Mouse (Mus musculus) gastrocnemius, adult 18-20 months (tissue): Measurements from ENCODE around the gene Unc5a. TPM values are rescaled to one million over a fixed set of nuclear protein-coding genes. Genes with fewer than 3 reads are reported as not detected.

Source experiments
- DNase-seq: peaks from one replicate; pipeline ENCODE4 v3.0.0; 2021; ENCODE audit warnings: low spot score
- total RNA-seq, 2 experiments: library from RNA; stranded (reverse); gene quantifications; 2 replicates each; pipeline ENCODE4 v1.2.3; 2021

Gene Unc5a
- total RNA-seq, 2 experiments from 2014 or later, result 7.6 to 7.8 TPM

- DNase-seq, result no peak
Measured at GRCm38 (mm10) chr13:54954745-54955144, 5.5 kb downstream of the Unc5a start.

GRCm38 (mm10) chr13:54955695-54956471 is 6.7 kb downstream of the Unc5a start:
- peak; percentile 18 for DNase-seq

GRCm38 (mm10) chr13:54957281-54957680 is 8.1 kb downstream of the Unc5a start:
- no peak for DNase-seq

GRCm38 (mm10) chr13:54959059-54959701 is 10.0 kb downstream of the Unc5a start:
- no peak for DNase-seq

- no peak for DNase-seq
Measured at GRCm38 (mm10) chr13:54959842-54960241, 10.6 kb downstream of the Unc5a start.

GRCm38 (mm10) chr13:54960491-54960890 is 11.3 kb downstream of the Unc5a start:
- no peak for DNase-seq

GRCm38 (mm10) chr13:54965256-54965655 is 16.0 kb downstream of the Unc5a start:
- DNase-seq, result no peak

- no peak for DNase-seq
Measured at GRCm38 (mm10) chr13:54967501-54967900, 18.3 kb downstream of the Unc5a start.

GRCm38 (mm10) chr13:54968636-54969035 is 19.4 kb downstream of the Unc5a start:
- DNase-seq, result no peak

GRCm38 (mm10) chr13:54969513-54969912 is 20.3 kb downstream of the Unc5a start:
- DNase-seq, result no peak

- no peak for DNase-seq
Measured at GRCm38 (mm10) chr13:54970521-54971247, 21.5 kb downstream of the Unc5a start.

GRCm38 (mm10) chr13:54975546-54975945 is 26.3 kb downstream of the Unc5a start:
- no peak for DNase-seq

- DNase-seq, result no peak
Measured at GRCm38 (mm10) chr13:54978804-54979203, 29.6 kb downstream of the Unc5a start.

GRCm38 (mm10) chr13:54980957-54981356 is 31.7 kb downstream of the Unc5a start:
- DNase-seq, result no peak

- no peak for DNase-seq
Measured at GRCm38 (mm10) chr13:54983001-54983400, 33.8 kb downstream of the Unc5a start.

- no peak for DNase-seq
Measured at GRCm38 (mm10) chr13:54983614-54984013, 34.4 kb downstream of the Unc5a start.

GRCm38 (mm10) chr13:54987405-54987804 is 38.2 kb downstream of the Unc5a start:
- no peak for DNase-seq

GRCm38 (mm10) chr13:54988181-54988760 is 39.1 kb downstream of the Unc5a start:
- no peak for DNase-seq

- no peak for DNase-seq
Measured at GRCm38 (mm10) chr13:54992215-54992614, 43.0 kb downstream of the Unc5a start.

GRCm38 (mm10) chr13:54994576-54994975 is 45.4 kb downstream of the Unc5a start:
- no peak for DNase-seq

GRCm38 (mm10) chr13:54995161-54995560 is 46.0 kb downstream of the Unc5a start:
- DNase-seq, result no peak

GRCm38 (mm10) chr13:54997568-54997967 is 48.4 kb downstream of the Unc5a start:
- DNase-seq, result no peak
